Mouse (Mus musculus): ENCODE measurements around the gene Lrrc40.
"Not testable (repeated sequence)": the region's sequence is repeated elsewhere in the genome, so short reads cannot be mapped to it uniquely, and the experiment has no call there.

Gene Lrrc40

DNA sequence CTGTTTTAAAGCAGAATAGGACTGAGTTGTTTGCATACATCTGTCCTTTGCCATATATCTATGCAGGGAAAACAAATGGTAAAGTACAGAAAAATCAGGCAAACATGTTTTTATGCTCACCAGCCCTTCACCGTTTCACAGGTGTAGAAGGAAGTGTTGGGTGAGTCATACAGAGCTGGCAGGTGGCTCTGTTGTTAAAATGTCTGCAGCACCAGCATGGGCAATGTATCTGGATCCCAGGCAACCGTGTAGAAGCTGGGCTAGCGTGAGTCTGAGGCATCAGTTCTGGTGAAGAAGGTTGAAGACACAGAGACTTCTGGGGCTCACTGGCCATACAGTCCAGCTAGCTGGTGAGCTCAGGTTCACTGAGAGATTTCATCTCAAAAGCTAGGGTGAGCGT, 57.5 kb downstream of the Lrrc40 start:
- DNase-seq, result no peak

DNA sequence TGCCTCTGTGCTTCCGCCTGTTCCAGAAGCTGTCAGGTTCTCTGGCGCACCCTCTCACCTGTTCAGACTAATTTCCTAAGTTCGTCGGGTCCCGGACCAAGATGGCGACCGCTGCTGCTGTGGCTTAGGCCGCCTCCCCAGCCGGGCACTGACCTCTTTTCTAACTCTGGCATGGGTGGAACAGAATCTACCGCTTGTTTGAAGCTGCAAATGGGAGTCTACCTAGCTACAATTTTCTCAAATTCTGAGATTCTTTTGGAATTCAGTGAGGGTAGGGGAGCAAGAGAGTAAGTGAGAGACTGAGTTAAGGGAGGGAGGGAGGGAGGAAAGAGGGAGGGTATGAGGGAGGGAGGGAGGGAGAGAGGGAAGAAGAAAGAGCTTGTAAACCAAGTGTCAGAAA, 65.6 kb downstream of the Lrrc40 start:
- DNase-seq, result not testable (repeated sequence)

DNA sequence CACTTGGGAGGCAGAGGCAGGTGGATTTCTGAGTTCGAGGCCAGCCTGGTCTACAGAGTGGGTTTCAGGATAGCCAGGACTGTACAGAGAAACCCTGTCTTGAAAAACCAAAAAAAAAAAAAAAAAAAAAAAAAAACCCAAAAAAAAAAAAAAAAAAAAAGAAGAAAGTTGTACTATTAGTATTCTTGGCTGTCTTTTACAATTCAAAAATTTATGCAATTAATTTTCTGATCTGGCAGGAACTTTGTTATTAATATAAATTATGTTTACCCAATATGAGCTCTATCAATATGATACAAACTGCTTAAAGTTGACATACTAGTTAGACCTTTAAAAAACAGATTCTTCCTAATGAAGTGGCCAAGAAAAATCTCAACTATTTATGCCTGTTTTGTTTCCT, 66.1 kb downstream of the Lrrc40 start:
- not testable (repeated sequence) for DNase-seq

DNA sequence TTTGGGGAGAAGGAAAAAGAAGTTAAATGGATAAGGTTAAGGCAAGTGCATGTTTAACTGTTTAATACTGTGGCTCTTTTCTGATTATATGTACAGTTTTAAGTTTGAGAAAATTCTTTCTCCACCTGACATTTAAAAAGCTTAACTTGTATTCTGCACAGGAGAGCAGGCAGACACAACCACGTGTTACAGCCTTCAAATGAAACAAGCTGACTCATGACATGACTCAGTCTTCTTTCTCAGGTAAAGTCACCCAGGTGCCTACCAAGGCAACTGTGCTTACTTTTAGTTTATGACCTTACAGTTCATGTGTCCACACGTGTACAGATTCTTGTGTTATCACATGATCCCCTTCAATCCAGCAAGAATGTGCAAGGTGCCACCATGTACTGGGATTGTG, 67.0 kb downstream of the Lrrc40 start:
- no peak for DNase-seq

DNA sequence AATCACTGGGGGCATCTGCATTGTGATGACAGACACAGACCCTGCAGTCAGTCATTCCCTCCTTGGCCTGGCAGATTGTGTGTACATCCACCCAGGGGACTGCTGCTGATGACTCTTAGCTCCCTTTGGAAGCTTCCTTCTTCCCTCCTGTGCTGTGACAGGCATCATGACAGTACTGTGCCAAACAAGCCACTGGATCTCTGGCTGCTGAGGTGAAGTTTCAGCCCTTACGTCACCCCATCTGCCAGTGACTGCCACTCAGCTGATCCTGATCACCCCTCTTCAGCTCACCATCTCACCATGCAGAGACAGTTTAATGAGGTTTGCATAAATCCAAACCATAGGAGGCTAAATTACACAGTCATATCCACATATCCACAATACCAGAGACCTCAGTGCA, 68.8 kb downstream of the Lrrc40 start:
- DNase-seq, result no peak

Measured in B cell, adult 2 months (primary cell).